Mouse (Mus musculus): ENCODE data around the gene Rbm20. TPM values are rescaled to one million over a fixed set of nuclear protein-coding genes. Genes with fewer than 3 reads are reported as not detected.

Gene Rbm20
- total RNA-seq, 2 experiments from 2014 or later: 0.22 to 0.38 TPM

- no peak for ATAC-seq (replicated peaks; ENCODE audit: low FRiP score, low TSS enrichment, poor library complexity, severe bottlenecking)
Observed at GRCm38 (mm10) chr19:53888331-53888730, 211.2 kb downstream of the Rbm20 start.

- no peak for ATAC-seq (replicated peaks; ENCODE audit: low FRiP score, low TSS enrichment, poor library complexity, severe bottlenecking)
Observed at GRCm38 (mm10) chr19:53889555-53889954, 212.4 kb downstream of the Rbm20 start.

GRCm38 (mm10) chr19:53890274-53890673, 213.2 kb downstream of the Rbm20 start:
- ATAC-seq (replicated peaks; ENCODE audit: low FRiP score, low TSS enrichment, poor library complexity, severe bottlenecking): no peak

- ATAC-seq (replicated peaks; ENCODE audit: low FRiP score, low TSS enrichment, poor library complexity, severe bottlenecking): peak; percentile 1; the same call in 1 of the 2 replicates
Observed at GRCm38 (mm10) chr19:53890781-53891251, 213.7 kb downstream of the Rbm20 start.

- ATAC-seq (replicated peaks; ENCODE audit: low FRiP score, low TSS enrichment, poor library complexity, severe bottlenecking): no peak
Observed at GRCm38 (mm10) chr19:53891569-53891968, 214.5 kb downstream of the Rbm20 start.

GRCm38 (mm10) chr19:53892061-53892460, 215.0 kb downstream of the Rbm20 start, which contains the start of gene Pdcd4:
Pdcd4 (plus strand) TSS chr19:53892231.
- no peak for ATAC-seq (replicated peaks; ENCODE audit: low FRiP score, low TSS enrichment, poor library complexity, severe bottlenecking)

GRCm38 (mm10) chr19:53892838-53893359, 215.8 kb downstream of the Rbm20 start:
- peak; percentile 30 for ATAC-seq (replicated peaks; ENCODE audit: low FRiP score, low TSS enrichment, poor library complexity, severe bottlenecking)

GRCm38 (mm10) chr19:53893711-53894171, 216.6 kb downstream of the Rbm20 start:
- no peak for ATAC-seq (replicated peaks; ENCODE audit: low FRiP score, low TSS enrichment, poor library complexity, severe bottlenecking)

GRCm38 (mm10) chr19:53894538-53895121, 217.5 kb downstream of the Rbm20 start:
- ATAC-seq (replicated peaks; ENCODE audit: low FRiP score, low TSS enrichment, poor library complexity, severe bottlenecking): peak; percentile 44

GRCm38 (mm10) chr19:53898046-53898445, 220.9 kb downstream of the Rbm20 start:
- ATAC-seq (replicated peaks; ENCODE audit: low FRiP score, low TSS enrichment, poor library complexity, severe bottlenecking): no peak

- ATAC-seq (replicated peaks; ENCODE audit: low FRiP score, low TSS enrichment, poor library complexity, severe bottlenecking): no peak
Observed at GRCm38 (mm10) chr19:53898498-53898897, 221.4 kb downstream of the Rbm20 start.

- no peak for ATAC-seq (replicated peaks; ENCODE audit: low FRiP score, low TSS enrichment, poor library complexity, severe bottlenecking)
Observed at GRCm38 (mm10) chr19:53898970-53899900, 222.1 kb downstream of the Rbm20 start.

- ATAC-seq (replicated peaks; ENCODE audit: low FRiP score, low TSS enrichment, poor library complexity, severe bottlenecking): no peak
Observed at GRCm38 (mm10) chr19:53899941-53900610, 223.0 kb downstream of the Rbm20 start.

GRCm38 (mm10) chr19:53901931-53902738, 225.0 kb downstream of the Rbm20 start:
- ATAC-seq (replicated peaks; ENCODE audit: low FRiP score, low TSS enrichment, poor library complexity, severe bottlenecking): peak; percentile 50

GRCm38 (mm10) chr19:53902739-53903487, 225.8 kb downstream of the Rbm20 start:
- ATAC-seq (replicated peaks; ENCODE audit: low FRiP score, low TSS enrichment, poor library complexity, severe bottlenecking): peak; percentile 88

- peak; percentile 24 for ATAC-seq (replicated peaks; ENCODE audit: low FRiP score, low TSS enrichment, poor library complexity, severe bottlenecking)
Observed at GRCm38 (mm10) chr19:53903507-53904321, 226.6 kb downstream of the Rbm20 start.

- ATAC-seq (replicated peaks; ENCODE audit: low FRiP score, low TSS enrichment, poor library complexity, severe bottlenecking): no peak
Observed at GRCm38 (mm10) chr19:53904833-53905480, 227.9 kb downstream of the Rbm20 start.

All from megakaryocyte-erythroid progenitor cell, adult 5-6 weeks (primary cell).